Mouse (Mus musculus): ENCODE results near the gene Lefty1. TPM values are rescaled to one million over a fixed set of nuclear protein-coding genes. Genes with fewer than 3 reads are reported as not detected.
"Not testable (repeated sequence)": the region's sequence is repeated elsewhere in the genome, so short reads cannot be mapped to it uniquely, and the experiment has no call there.

Lefty1 gene
- polyA plus RNA-seq, 1 experiment from 2014 or later = 1.5 TPM

GRCm38 (mm10) chr1:180922273-180923048 is 12.4 kb upstream of the Lefty1 start:
- no peak overlapping the region for H3K9ac ChIP-seq (ENCODE audit: low read length)
- 52% methylated on average over 6 of the region's 6 CpGs for WGBS
- no peak for ATAC-seq (ENCODE audit: insufficient number of reproducible peaks, insufficient read depth, low FRiP score, low read depth)
- H3K4me3 ChIP-seq (ENCODE audit: control insufficient read depth in 1 of 2, insufficient read depth in 1 of 2, low read depth in 1 of 2, low read length in 2 of 2) = no peak overlapping the region
- H3K27ac ChIP-seq (replicated peaks in 1 of 2; ENCODE audit: control insufficient read depth in 1 of 2, insufficient read depth in 1 of 2, low read depth in 2 of 2, low read length in 2 of 2) = no peak overlapping the region
- H3K4me2 ChIP-seq (ENCODE audit: low read length) = no peak overlapping the region
- H3K4me1 ChIP-seq (ENCODE audit: control insufficient read depth in 2 of 2, insufficient read depth in 2 of 2, low read length in 2 of 2) = peaks cover 5 to 9% of the 10 kb centered on the region in 2 experiments; a peak in 2 of 4 replicates
- no peaks in the 10 kb centered on the region for H3K9me3 ChIP-seq (ENCODE audit: control insufficient read depth, low read length)
- H3K36me3 ChIP-seq (ENCODE audit: control insufficient read depth, insufficient read depth, low read length) = no peaks in the 10 kb centered on the region
- H3K27me3 ChIP-seq (ENCODE audit: control insufficient read depth, insufficient read depth, low read length) = no peaks in the 10 kb centered on the region

- H3K36me3 ChIP-seq (ENCODE audit: control insufficient read depth, insufficient read depth, low read length) = no peaks in the 10 kb centered on the region
- no peak overlapping the region for H3K27ac ChIP-seq (replicated peaks in 1 of 2; ENCODE audit: control insufficient read depth in 1 of 2, insufficient read depth in 1 of 2, low read depth in 2 of 2, low read length in 2 of 2)
- H3K4me2 ChIP-seq (ENCODE audit: low read length) = no peak overlapping the region
- no peak overlapping the region for H3K4me3 ChIP-seq (ENCODE audit: control insufficient read depth in 1 of 2, insufficient read depth in 1 of 2, low read depth in 1 of 2, low read length in 2 of 2)
- H3K27me3 ChIP-seq (ENCODE audit: control insufficient read depth, insufficient read depth, low read length) = 0 out of 2 replicates have a peak, but pooled peaks cover 4% of the 10 kb centered on the region
- H3K9ac ChIP-seq (ENCODE audit: low read length) = no peak overlapping the region
- 44% methylated on average over 2 of the region's 2 CpGs for WGBS
- peaks cover 5% of the 10 kb centered on the region in 2 experiments; a peak in 2 of 4 replicates for H3K4me1 ChIP-seq (ENCODE audit: control insufficient read depth in 2 of 2, insufficient read depth in 2 of 2, low read length in 2 of 2)
- H3K9me3 ChIP-seq (ENCODE audit: control insufficient read depth, low read length) = no peaks in the 10 kb centered on the region
- no peak for ATAC-seq (ENCODE audit: insufficient number of reproducible peaks, insufficient read depth, low FRiP score, low read depth)
Measured at GRCm38 (mm10) chr1:180924737-180925136, 10.1 kb upstream of the Lefty1 start.

- Histone ChIP-seq H3K27me3 (ENCODE audit: control insufficient read depth, insufficient read depth, low read length) (0 out of 2 replicates have a peak, but pooled peaks cover 4% of the 10 kb centered on the region), H3K27ac (replicated peaks in 1 of 2; ENCODE audit: control insufficient read depth in 1 of 2, insufficient read depth in 1 of 2, low read depth in 2 of 2, low read length in 2 of 2) (no peak overlapping the region), H3K4me2 (ENCODE audit: low read length) (no peak overlapping the region), H3K4me3 (ENCODE audit: control insufficient read depth in 1 of 2, insufficient read depth in 1 of 2, low read depth in 1 of 2, low read length in 2 of 2) (no peak overlapping the region), H3K4me1 (ENCODE audit: control insufficient read depth in 2 of 2, insufficient read depth in 2 of 2, low read length in 2 of 2) (peaks cover 5% of the 10 kb centered on the region in 2 experiments; a peak in 2 of 4 replicates), H3K9ac (ENCODE audit: low read length) (no peak overlapping the region), H3K9me3 (ENCODE audit: control insufficient read depth, low read length) (no peaks in the 10 kb centered on the region), H3K36me3 (ENCODE audit: control insufficient read depth, insufficient read depth, low read length) (no peaks in the 10 kb centered on the region)
- no peak for ATAC-seq (ENCODE audit: insufficient number of reproducible peaks, insufficient read depth, low FRiP score, low read depth)
- WGBS = 62% methylated on average over 4 of the region's 4 CpGs
Measured at GRCm38 (mm10) chr1:180926286-180926685, 8.5 kb upstream of the Lefty1 start.

- Histone ChIP-seq H3K27me3 (ENCODE audit: control insufficient read depth, insufficient read depth, low read length) (peaks cover 21% of the 10 kb centered on the region), H3K9ac (ENCODE audit: low read length) (no peak overlapping the region), H3K9me3 (ENCODE audit: control insufficient read depth, low read length) (no peaks in the 10 kb centered on the region), H3K4me2 (ENCODE audit: low read length) (no peak overlapping the region), H3K4me3 (ENCODE audit: control insufficient read depth in 1 of 2, insufficient read depth in 1 of 2, low read depth in 1 of 2, low read length in 2 of 2) (no peak overlapping the region), H3K4me1 (ENCODE audit: control insufficient read depth in 2 of 2, insufficient read depth in 2 of 2, low read length in 2 of 2) (no peaks in the 10 kb centered on the region), H3K27ac (replicated peaks in 1 of 2; ENCODE audit: control insufficient read depth in 1 of 2, insufficient read depth in 1 of 2, low read depth in 2 of 2, low read length in 2 of 2) (no peak overlapping the region), H3K36me3 (ENCODE audit: control insufficient read depth, insufficient read depth, low read length) (no peaks in the 10 kb centered on the region)
- no peak for ATAC-seq (ENCODE audit: insufficient number of reproducible peaks, insufficient read depth, low FRiP score, low read depth)
- 28% methylated on average over 2 of the region's 2 CpGs for WGBS
Measured at GRCm38 (mm10) chr1:180929599-180929998, 5.2 kb upstream of the Lefty1 start.

GRCm38 (mm10) chr1:180931106-180931505 is 3.7 kb upstream of the Lefty1 start:
- Histone ChIP-seq H3K9me3 (ENCODE audit: control insufficient read depth, low read length) (no peaks in the 10 kb centered on the region), H3K27ac (replicated peaks in 1 of 2; ENCODE audit: control insufficient read depth in 1 of 2, insufficient read depth in 1 of 2, low read depth in 2 of 2, low read length in 2 of 2) (no peak overlapping the region), H3K4me3 (ENCODE audit: control insufficient read depth in 1 of 2, insufficient read depth in 1 of 2, low read depth in 1 of 2, low read length in 2 of 2) (no peak overlapping the region), H3K36me3 (ENCODE audit: control insufficient read depth, insufficient read depth, low read length) (no peaks in the 10 kb centered on the region), H3K9ac (ENCODE audit: low read length) (no peak overlapping the region), H3K27me3 (ENCODE audit: control insufficient read depth, insufficient read depth, low read length) (peaks cover 36% of the 10 kb centered on the region), H3K4me2 (ENCODE audit: low read length) (no peak overlapping the region), H3K4me1 (ENCODE audit: control insufficient read depth in 2 of 2, insufficient read depth in 2 of 2, low read length in 2 of 2) (no peaks in the 10 kb centered on the region)
- 66% methylated on average over 3 of the region's 3 CpGs for WGBS
- ATAC-seq (ENCODE audit: insufficient number of reproducible peaks, insufficient read depth, low FRiP score, low read depth) = no peak

GRCm38 (mm10) chr1:180933659-180934058 is 1.2 kb upstream of the Lefty1 start:
- Histone ChIP-seq H3K4me2 (ENCODE audit: low read length) (no peak overlapping the region), H3K36me3 (ENCODE audit: control insufficient read depth, insufficient read depth, low read length) (no peaks in the 10 kb centered on the region), H3K27me3 (ENCODE audit: control insufficient read depth, insufficient read depth, low read length) (peaks cover 42% of the 10 kb centered on the region), H3K9ac (ENCODE audit: low read length) (no peak overlapping the region), H3K4me3 (ENCODE audit: control insufficient read depth in 1 of 2, insufficient read depth in 1 of 2, low read depth in 1 of 2, low read length in 2 of 2) (no peak overlapping the region), H3K9me3 (ENCODE audit: control insufficient read depth, low read length) (no peaks in the 10 kb centered on the region), H3K27ac (replicated peaks in 1 of 2; ENCODE audit: control insufficient read depth in 1 of 2, insufficient read depth in 1 of 2, low read depth in 2 of 2, low read length in 2 of 2) (no peak overlapping the region), H3K4me1 (ENCODE audit: control insufficient read depth in 2 of 2, insufficient read depth in 2 of 2, low read length in 2 of 2) (no peaks in the 10 kb centered on the region)
- no peak for ATAC-seq (ENCODE audit: insufficient number of reproducible peaks, insufficient read depth, low FRiP score, low read depth)
- 33% methylated on average over 6 of the region's 6 CpGs for WGBS

GRCm38 (mm10) chr1:180936610-180937398 is 2.0 kb downstream of the Lefty1 start:
- peak overlapping the region; percentile 63 for H3K4me2 ChIP-seq (ENCODE audit: low read length)
- H3K9me3 ChIP-seq (ENCODE audit: control insufficient read depth, low read length); H3K4me1 ChIP-seq (ENCODE audit: control insufficient read depth in 2 of 2, insufficient read depth in 2 of 2, low read length in 2 of 2); H3K36me3 ChIP-seq (ENCODE audit: control insufficient read depth, insufficient read depth, low read length); H3K27ac ChIP-seq (replicated peaks in 1 of 2; ENCODE audit: control insufficient read depth in 1 of 2, insufficient read depth in 1 of 2, low read depth in 2 of 2, low read length in 2 of 2): not testable (repeated sequence)
- ATAC-seq (ENCODE audit: insufficient number of reproducible peaks, insufficient read depth, low FRiP score, low read depth) = peak; percentile 79
- H3K9ac ChIP-seq (ENCODE audit: low read length) = peak overlapping the region; percentile 41
- H3K4me3 ChIP-seq (ENCODE audit: control insufficient read depth in 1 of 2, insufficient read depth in 1 of 2, low read depth in 1 of 2, low read length in 2 of 2) = peak overlapping the region; percentile 33 to 40
- peaks cover 42% of the 10 kb centered on the region for H3K27me3 ChIP-seq (ENCODE audit: control insufficient read depth, insufficient read depth, low read length)
- WGBS = 3% methylated on average over 35 of the region's 41 CpGs
